Mouse (Mus musculus): ENCODE measurements at regions not wholly inside any gene's neighbourhood (a gene's known extent, or its start where the extent isn't known, plus 50 kb on each side); places are given as distances from the start of the nearest gene placed in this dataset.

DNA sequence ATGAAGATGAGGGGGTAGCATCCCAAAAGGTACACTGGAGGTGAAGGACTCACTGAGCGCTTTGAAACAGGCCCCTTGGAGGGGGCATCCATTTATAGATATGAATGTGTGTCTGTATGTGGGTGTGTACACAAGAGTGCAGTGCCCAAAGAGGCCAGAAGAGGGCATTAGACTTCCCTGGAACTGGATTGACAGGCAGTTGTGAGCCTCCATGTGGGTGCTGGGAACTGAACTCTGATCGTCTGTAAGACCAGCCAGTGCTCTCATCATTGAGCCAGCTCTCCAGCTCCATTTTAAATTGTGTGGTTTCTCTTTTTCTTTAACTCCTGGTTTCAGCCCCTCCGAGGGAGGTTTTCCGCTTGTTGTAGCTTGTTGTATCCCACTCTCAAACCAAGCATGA, 67.6 kb upstream of the 1700021F07Rik start:
- DNase-seq (ENCODE audit: low spot score in 2 of 2): no peak

DNA sequence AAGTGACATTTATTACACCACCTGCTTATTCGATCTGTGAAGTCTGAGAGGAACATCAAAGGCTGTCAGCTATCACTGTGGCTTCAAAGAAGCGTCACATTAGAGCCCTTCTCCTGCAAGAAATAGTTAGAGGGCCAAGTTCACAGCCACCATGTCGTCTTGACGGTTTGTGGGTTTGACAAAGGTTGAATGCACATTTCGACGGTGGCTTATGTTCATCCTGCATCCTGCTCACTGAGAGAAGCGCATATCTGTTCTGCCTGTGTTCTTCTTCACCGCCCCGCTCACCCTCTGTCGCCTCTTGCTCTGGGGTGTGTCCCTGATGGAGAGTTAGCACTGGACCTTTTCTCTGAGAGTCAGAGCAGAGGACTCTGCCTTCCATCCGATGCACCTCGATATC, 67.2 kb upstream of the 1700021F07Rik start:
- DNase-seq (ENCODE audit: low spot score in 2 of 2): no peak

DNA sequence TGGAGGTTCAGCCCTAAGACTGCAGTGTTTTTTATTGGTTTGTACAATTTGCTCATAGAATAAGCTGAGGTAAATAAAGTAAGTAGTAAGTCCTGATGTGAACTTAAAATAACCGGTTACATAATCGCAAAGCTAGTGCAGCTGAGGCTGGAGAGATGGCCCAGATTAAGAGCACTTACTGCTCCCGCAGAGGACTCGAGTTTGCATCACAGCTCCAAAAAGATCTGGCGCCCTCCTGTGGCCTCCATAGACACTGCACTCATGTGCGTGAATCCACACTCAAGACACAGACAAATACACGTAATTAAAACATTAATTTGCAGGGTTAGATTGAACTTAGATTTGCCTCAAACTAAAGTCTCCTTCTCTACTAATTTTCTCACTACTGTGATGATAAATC, 66.3 kb upstream of the 1700021F07Rik start:
- no peak for DNase-seq (ENCODE audit: low spot score in 2 of 2)

DNA sequence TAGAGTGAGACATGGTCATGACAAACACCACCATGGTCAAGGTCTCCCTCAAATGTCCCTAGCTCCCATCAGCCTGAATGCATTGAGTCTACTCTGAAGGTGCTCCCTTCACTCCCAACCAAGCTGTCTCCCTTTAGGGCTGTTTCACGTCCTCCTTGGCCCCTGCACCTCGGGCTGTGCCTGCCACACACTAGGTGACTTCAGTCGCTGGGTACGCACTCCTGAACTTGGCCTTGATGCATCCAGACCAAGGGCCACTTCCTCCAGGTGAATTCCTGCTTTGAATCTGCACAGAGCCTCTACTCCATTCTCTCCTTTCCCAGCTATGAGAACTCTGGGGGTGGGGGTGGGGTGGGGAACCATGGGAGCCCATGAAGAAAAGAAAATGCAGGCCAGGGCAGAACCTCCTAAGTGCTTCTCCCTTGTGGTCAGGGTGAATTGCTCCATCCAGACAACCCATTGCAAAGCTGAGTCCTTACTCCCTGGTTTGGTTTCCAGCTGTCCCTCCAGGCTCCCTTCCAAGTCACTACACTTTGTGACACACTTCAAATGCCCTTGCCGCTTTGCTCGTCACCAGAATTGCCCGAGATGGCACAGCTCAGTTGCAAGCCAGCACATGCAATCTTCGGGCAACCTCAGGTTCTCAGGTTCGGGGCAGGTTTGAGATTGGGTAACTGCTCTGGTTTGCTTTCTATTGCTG, 65.3 kb upstream of the 1700021F07Rik start:
- DNase-seq (ENCODE audit: low spot score in 2 of 2): no peak

DNA sequence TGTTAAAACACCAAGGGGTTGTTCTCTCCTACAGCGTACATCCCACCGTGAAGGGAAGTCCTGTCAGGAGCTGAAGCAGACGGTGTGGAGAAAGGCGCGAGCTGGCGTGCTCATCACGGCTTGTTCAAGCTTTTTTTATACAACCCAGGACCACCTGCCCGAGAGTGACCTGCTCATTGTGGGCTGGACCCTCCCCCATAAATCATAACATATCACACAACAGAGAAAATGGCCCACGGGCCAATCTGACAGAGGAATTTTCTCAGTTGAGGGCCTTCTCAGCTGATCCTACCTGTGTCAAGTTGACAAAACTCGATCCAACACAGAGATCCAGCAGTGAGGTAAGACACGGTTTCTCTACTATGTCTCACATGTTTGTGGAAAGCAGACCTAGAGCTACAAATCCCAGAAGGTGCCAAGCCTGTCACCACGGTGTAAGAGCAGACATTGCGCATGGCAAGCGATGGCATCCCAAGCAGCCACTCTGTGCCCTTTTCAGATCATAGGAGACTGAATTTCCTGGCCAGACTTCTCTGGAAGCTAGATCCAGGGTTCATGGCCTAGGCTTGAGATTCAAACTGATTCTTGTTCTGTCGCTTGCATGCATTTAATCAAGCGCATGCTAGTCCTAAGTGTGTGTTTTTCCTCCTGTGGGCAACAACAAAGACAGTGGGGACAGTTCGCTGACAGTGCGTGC, 64.6 kb upstream of the 1700021F07Rik start:
- DNase-seq (ENCODE audit: low spot score in 2 of 2): no peak

DNA sequence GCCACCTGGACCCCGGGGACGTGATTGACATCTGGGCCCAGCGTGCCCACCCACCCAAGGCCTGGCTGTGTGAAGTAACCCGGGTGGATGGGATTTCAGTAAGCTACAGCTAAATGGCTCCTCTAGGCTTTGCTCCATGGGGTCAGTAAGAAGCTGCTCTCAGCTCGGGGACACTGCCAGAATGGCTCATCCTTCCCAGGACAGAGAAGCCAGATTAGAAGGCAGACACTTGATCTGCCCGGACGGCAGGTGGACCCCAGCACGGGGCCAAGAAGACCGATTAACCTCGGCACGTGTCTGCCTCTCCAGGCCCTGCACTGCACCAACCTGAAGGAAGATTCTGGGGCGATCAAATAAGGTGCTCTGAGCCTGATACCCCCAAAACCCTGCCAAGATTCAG, 63.5 kb upstream of the 1700021F07Rik start:
- no peak for DNase-seq (ENCODE audit: low spot score in 2 of 2)

DNA sequence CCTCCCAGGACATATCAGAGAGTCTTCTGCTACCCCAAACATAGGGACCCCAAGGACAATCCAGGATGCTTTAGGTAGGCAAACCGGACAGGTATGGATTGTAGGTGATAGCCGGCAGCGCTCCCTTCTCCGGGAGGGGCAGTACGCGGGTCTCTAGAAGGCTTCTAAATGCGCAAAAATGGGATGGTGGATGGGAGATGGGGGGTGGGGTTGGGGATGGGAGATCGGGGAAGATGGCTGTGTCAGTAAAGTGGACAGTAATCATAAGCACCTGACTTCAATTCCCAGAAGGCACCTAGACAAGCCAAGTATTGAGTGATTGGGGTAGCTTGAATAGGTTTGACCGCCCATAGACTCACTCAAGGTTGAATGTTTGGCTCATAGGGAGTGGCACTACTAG, 59.1 kb upstream of the 1700021F07Rik start:
- DNase-seq (ENCODE audit: low spot score in 2 of 2): no peak

DNA sequence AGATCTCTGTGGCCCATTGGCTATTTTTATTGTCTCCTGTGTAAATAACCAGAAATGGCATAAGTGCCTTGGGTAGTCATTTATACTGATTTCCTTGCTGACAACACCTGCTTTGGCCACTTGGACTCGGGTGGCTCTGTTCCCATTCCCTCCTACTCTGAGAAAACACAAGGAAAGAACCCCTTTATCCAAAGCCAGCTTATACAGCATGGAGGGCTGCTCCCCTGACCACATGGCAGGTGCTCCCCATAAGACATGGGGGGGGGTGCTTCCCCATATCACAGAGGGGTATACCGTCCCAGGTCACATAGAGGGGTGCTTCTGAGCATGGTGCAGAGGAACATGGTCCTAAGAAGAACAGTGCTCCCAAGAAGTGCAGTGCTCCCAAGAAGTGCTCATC, 57.8 kb upstream of the 1700021F07Rik start:
- DNase-seq (ENCODE audit: low spot score in 2 of 2): no peak

DNA sequence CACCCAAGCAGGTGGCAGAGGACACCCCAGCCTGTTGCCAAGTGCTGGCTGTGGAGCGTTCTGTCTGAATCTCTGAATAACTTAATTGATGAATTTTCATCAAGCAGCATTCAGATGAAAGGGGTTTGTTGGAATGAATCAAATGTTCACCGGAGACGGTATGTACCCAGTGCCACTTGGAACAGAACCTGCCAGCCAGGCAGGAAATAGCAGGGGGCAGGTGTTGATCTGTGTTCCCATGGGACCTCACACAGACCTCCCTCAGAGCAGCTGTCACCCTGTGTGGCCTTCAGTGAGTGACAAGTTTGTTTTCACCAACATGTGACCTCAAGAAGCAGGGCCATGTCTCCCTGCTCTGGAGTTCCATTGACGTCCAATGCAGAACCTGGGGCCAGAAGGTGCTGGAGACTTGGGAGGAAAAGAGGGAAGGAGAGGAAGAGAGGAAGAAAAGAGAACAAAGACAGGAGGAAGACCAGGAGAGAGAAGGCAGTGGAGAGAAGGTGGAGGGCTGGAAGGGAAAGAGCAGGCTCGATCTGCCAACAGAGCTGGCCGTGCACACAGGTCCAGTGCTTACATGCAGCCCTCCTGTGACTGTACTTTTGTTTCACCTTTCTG, 57.3 kb upstream of the 1700021F07Rik start:
- DNase-seq (ENCODE audit: low spot score in 2 of 2): no peak

DNA sequence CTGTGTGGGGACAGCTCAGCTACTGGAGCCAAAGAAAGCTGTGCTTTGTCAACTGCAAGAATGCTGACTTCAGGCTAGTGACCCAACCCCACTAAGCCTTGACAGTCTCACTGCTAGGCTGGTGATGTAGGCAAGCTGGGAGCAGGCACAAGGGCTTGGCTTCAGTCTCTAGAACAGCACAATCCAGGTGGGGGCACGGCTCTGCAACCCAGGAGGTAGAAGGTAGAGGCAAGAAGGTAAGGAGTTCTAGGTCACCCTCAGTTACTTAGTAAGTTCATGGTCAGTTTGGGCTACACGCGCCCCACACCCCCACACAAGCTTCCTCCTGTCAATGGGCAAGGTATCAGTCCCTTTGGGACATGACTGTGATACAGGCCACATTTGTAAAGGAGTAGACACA, 54.2 kb upstream of the 1700021F07Rik start:
- DNase-seq (ENCODE audit: low spot score in 2 of 2): no peak

DNA sequence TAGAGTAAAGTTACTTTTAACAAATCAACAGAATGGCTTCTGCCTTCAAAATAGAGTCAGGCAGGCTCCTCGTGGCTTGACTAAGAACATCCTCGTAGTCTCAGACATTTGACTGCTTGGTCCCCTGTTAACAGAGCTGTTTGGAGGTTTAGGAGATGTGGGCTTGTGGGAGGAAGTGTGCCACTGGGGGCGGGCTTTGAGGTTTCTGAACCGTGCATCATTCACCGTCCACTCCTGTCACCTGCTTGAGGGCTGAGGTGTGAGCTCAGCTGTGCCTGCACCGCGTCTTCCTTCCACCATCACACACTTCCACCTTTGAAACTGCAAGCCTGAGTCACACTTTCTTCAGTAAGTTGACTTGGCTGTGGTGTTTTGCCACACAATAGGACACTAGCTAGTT, 52.6 kb upstream of the 1700021F07Rik start:
- no peak for DNase-seq (ENCODE audit: low spot score in 2 of 2)

Data from right cerebral cortex, adult 2 months (tissue).